Mouse (Mus musculus) mesoderm, embryonic 11.5 days (tissue): ENCODE data around the gene Smyd3.

Experiments
- DNase-seq: peaks from one replicate; pipeline ENCODE4 v3.0.0-alpha.2; 2012; ENCODE audit warnings: low read depth, low spot score

Smyd3 gene

GRCm38 (mm10) chr1:179231777-179232661, 285.8 kb downstream of the Smyd3 start:
- DNase-seq = peak; percentile 80

DNA sequence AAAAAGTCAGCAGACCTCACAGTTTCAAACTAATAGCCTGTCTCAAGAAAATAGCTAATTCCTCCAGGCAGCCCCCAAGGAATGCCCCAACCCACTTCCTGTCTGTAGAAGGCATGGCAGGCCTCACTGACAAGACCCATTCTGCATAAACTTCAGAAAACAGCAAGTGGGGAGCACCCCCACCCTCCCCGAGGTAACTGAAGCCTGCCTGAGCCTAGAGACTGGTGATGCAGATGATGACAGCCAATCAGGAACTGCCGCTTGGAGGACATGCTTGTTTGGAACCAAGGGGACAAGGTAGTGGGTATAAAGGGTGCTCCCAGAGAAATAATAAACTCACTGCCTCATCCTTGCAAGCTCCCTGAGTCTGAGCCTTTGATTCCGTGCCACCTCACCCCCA, 288.3 kb downstream of the Smyd3 start:
- no peak for DNase-seq

GRCm38 (mm10) chr1:179220290-179220689, 297.6 kb downstream of the Smyd3 start:
- no peak for DNase-seq

GRCm38 (mm10) chr1:179218061-179218460, 299.8 kb downstream of the Smyd3 start:
- DNase-seq = no peak

GRCm38 (mm10) chr1:179217036-179217435, 300.8 kb downstream of the Smyd3 start:
- no peak for DNase-seq

GRCm38 (mm10) chr1:179213381-179213780, 304.5 kb downstream of the Smyd3 start:
- DNase-seq = no peak

GRCm38 (mm10) chr1:179212295-179212694, 305.5 kb downstream of the Smyd3 start:
- no peak for DNase-seq

- no peak for DNase-seq
These were observed 306.5 kb downstream of the Smyd3 start for GRCm38 (mm10) chr1:179211313-179211712.

DNA sequence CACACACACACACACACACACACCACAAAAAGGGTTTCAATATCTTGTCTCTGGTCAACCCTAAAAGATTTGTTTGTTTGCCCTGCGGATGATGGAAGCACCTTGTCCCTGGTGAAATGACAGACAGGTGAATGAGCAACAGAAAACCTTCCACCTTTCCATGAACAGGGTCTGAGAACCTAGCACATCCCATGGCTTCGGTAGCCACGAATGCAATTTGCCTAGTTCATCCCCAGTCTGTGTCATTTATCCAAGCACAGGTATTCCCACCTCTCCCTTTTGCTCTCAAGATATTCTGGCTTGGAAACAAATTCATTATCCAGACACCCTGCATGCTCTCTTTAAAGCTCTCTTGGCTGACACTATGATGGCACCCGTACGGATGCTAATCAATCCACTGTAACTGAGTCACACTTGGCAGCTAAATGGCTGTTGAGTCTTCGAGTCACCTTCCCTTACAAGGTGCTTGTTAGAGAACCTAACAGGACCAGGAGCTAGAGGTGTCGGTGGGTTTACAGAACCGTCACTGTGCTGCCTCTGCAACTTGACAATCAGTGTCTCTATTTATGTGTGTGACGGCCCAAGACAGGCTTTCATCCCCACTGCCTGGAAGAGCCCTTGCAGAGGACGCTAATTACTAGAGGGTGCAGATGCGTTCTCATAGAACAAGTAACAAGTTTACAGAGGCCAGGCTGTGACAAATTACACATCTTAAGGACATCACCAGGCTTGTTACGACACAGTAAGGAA, 309.8 kb downstream of the Smyd3 start:
- no peak for DNase-seq

DNA sequence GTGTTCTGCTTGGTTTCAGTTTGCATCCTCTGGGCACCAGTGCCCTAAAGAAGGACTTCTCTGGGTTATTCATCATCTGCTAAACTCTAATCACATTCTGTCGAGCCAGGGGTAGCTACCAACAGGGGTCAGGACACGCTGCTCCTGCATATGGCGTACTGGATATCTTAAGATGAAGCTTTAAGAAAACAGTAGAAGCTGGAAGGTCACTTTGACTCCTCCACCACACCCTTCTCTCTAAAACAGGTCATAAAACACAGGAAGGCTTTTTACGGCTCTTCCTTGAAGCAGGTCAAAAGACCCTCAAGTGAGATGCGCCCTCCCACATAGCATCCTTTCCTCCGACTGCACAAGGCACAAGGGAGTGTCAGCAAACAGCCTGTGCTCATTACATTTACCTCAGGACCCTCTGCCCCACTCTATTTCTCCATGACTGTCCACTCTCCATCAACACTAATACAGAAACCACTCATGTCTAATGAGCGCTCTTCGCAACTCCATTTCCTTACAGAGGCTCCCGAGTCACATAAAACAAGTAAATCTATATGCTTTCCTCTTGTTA, 310.6 kb downstream of the Smyd3 start:
- DNase-seq = no peak

DNA sequence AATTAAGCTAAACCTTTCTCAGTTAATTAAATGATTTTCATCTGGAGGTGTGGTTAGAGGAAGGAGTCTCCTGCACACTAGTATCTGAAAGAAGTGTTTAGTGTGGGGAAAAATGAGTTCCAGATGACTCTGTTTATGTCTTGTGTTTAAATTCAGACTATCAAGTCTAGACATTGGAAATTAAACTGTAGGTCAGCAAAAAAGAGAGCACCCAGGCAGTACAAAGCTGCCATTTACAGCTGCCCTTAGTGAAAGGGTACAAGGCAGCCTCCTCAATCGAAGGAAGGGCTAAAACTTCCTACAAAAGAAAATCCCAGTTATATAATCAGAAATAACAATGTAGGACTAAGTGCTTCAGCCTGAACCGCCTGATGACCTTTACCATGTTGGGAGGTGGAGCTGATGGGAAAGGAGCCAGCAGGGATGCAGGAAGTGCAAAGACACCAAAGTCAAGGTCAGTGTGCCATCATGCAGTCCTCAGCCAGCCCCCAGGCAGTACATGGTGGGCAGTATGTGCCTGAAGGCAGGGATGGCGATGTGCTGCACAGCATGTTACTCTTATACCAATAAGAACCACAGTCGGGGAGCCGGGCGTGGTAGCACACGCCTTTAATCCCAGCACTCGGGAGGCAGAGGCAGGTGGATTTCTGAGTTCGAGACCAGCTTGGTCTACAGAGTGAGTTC, 319.2 kb downstream of the Smyd3 start:
- no peak for DNase-seq

GRCm38 (mm10) chr1:179197821-179198516, 319.9 kb downstream of the Smyd3 start:
- no peak for DNase-seq

GRCm38 (mm10) chr1:179197156-179197555, 320.7 kb downstream of the Smyd3 start:
- no peak for DNase-seq

- DNase-seq = no peak
These were observed 321.4 kb downstream of the Smyd3 start for GRCm38 (mm10) chr1:179196422-179196821.

DNA sequence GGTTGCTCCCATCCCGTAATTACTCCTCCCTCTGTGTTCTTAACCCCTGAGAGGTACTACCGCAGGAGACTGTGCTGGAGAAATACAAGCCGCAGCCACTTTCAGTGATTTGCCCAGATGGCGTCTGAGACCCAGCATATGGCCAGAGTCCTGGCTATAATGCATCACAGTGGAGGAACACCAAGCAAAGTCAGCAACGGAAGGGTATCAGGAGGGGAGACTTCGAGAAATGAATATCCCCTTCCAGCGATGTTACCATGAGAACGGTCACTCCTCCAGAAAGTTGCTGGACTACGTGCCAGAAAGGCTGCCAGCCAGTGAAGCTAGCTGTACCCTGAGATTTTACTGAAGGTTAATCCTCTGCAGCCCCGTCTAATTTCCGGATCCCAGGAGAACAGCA, 325.1 kb downstream of the Smyd3 start:
- DNase-seq = no peak

DNA sequence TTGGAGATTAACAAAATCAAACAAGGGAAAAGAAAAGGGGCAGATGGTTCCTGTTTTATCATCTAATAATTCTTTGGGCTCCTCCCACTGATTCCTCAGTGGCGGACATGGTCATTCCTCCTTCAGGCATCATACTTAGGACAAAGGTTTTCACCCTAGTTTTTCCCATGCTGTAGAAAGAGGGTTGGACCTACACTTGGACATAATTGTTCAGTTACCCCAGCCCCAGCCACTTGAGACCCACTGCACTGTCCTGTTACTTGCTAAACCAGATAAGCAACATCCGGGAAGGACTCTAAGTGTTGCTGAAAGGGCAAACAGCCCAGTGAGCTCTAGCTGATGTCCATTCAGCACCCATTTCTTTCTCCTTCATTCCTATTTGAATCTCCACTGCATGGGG, 327.0 kb downstream of the Smyd3 start:
- no peak for DNase-seq

DNA sequence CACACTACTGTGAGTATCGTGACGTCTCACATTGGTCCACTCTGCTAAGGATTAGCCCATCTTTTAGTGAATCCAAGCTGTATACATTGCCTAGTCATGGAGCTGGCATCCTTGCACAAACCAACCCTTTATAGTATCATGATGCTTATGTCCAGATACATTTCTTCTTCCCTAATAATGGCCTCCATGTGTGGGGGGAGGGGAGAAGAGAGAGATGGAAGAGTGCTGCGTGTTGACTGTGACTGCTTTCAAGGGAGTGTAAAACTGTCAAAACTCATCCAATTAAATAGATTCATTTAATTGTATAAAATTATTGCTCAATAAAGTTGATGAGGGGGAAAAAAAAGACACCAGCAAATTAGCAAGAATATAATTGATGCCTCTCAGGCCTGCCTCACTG, 330.7 kb downstream of the Smyd3 start:
- no peak for DNase-seq

- DNase-seq = no peak
These were observed 333.2 kb downstream of the Smyd3 start for GRCm38 (mm10) chr1:179184631-179185030.

- DNase-seq = no peak
These were observed 334.3 kb downstream of the Smyd3 start for GRCm38 (mm10) chr1:179183499-179183898.

DNA sequence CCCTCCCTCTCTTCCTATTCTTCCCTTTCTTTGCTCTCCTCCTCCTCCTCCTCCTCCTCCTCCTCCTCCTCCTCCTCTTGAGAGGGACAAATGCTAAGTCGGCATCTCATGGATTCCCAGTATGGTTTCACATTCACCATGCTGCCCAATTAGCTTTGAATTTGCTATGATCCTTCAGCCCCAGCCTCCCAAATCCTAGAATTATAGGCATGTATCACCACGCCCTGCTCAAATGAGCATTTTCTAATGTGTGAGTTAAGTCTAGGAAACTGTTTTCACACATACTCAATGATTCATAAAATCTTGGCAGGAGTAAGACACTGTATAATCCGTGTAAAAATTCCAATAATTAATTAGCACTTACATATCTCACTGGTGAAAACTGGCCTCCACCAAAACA, 337.3 kb downstream of the Smyd3 start:
- no peak for DNase-seq
